Mouse (Mus musculus): ENCODE results near the gene Far1.

GRCm38 (mm10) chr7:113566892-113567291, 53.3 kb downstream of the Far1 start:
- TF ChIP-seq CTCF (IDR thresholded peaks at IDR 0.05; ENCODE audit: low read depth): no peak
- no peak for TF ChIP-seq EP300 (IDR thresholded peaks at IDR 0.05; ENCODE audit: low read depth)
